Mouse (Mus musculus): ENCODE measurements around the gene Auh.
A peak's percentile ranks its signal among the peaks of the same experiment; 100 is the strongest.

The Auh gene

GRCm38 (mm10) chr13:52929209-52930171 lies at the start of gene Auh:
Gene Auh, minus strand, starts transcription at chr13:52929681.
- peak; percentile 83 for DNase-seq (ENCODE audit: low read depth, low spot score)

- no peak for DNase-seq (ENCODE audit: low read depth, low spot score)
These were observed 49.0 kb upstream of the Auh start for GRCm38 (mm10) chr13:52978321-52978981.

- no peak for DNase-seq (ENCODE audit: low read depth, low spot score)
These were observed 48.3 kb upstream of the Auh start for GRCm38 (mm10) chr13:52977757-52978156.

GRCm38 (mm10) chr13:52977221-52977609 lies 47.7 kb upstream of the Auh start:
- no peak for DNase-seq (ENCODE audit: low read depth, low spot score)

- no peak for DNase-seq (ENCODE audit: low read depth, low spot score)
These were observed 47.2 kb upstream of the Auh start for GRCm38 (mm10) chr13:52976510-52977220.

GRCm38 (mm10) chr13:52976130-52976509 lies 46.6 kb upstream of the Auh start:
- no peak for DNase-seq (ENCODE audit: low read depth, low spot score)

- no peak for DNase-seq (ENCODE audit: low read depth, low spot score)
These were observed 45.2 kb upstream of the Auh start for GRCm38 (mm10) chr13:52974676-52975075.

- no peak for DNase-seq (ENCODE audit: low read depth, low spot score)
These were observed 43.9 kb upstream of the Auh start for GRCm38 (mm10) chr13:52973427-52973826.

GRCm38 (mm10) chr13:52972626-52973025 lies 43.1 kb upstream of the Auh start:
- no peak for DNase-seq (ENCODE audit: low read depth, low spot score)

- DNase-seq (ENCODE audit: low read depth, low spot score) = no peak
These were observed 41.4 kb upstream of the Auh start for GRCm38 (mm10) chr13:52970876-52971275.

- no peak for DNase-seq (ENCODE audit: low read depth, low spot score)
These were observed 33.4 kb upstream of the Auh start for GRCm38 (mm10) chr13:52962922-52963321.

GRCm38 (mm10) chr13:52962361-52962760 lies 32.9 kb upstream of the Auh start:
- DNase-seq (ENCODE audit: low read depth, low spot score) = no peak

GRCm38 (mm10) chr13:52953779-52954553 lies 24.5 kb upstream of the Auh start:
- no peak for DNase-seq (ENCODE audit: low read depth, low spot score)

- peak; percentile 85 for DNase-seq (ENCODE audit: low read depth, low spot score)
These were observed 19.7 kb upstream of the Auh start for GRCm38 (mm10) chr13:52949211-52949610.

- DNase-seq (ENCODE audit: low read depth, low spot score) = peak; percentile 12
These were observed 18.1 kb upstream of the Auh start for GRCm38 (mm10) chr13:52947545-52947944.

GRCm38 (mm10) chr13:52945769-52946168 lies 16.3 kb upstream of the Auh start:
- no peak for DNase-seq (ENCODE audit: low read depth, low spot score)

- DNase-seq (ENCODE audit: low read depth, low spot score) = no peak
These were observed 14.6 kb upstream of the Auh start for GRCm38 (mm10) chr13:52944116-52944515.

GRCm38 (mm10) chr13:52942876-52943388 lies 13.5 kb upstream of the Auh start:
- no peak for DNase-seq (ENCODE audit: low read depth, low spot score)

- DNase-seq (ENCODE audit: low read depth, low spot score) = no peak
These were observed 11.5 kb upstream of the Auh start for GRCm38 (mm10) chr13:52940956-52941355.

GRCm38 (mm10) chr13:52930582-52930981 lies 1.1 kb upstream of the Auh start:
- no peak for DNase-seq (ENCODE audit: low read depth, low spot score)

GRCm38 (mm10) chr13:52928392-52928791 lies 1.1 kb downstream of the Auh start:
- no peak for DNase-seq (ENCODE audit: low read depth, low spot score)
